Mouse (Mus musculus): ENCODE data around the gene Tbc1d9. TPM values are rescaled to one million over a fixed set of nuclear protein-coding genes. Genes with fewer than 3 reads are reported as not detected.

The Tbc1d9 gene
- polyA plus RNA-seq, 1 experiment from 2014 or later = 16.1 TPM

- H3K27ac ChIP-seq (replicated peaks) = no peak overlapping the region
- H3K27me3 ChIP-seq = no peaks in the 10 kb centered on the region
- no peak for ATAC-seq (replicated peaks)
- no peaks in the 10 kb centered on the region for H3K9me3 ChIP-seq
- H3K9ac ChIP-seq (replicated peaks) = no peak overlapping the region
- no peak overlapping the region for H3K4me2 ChIP-seq (replicated peaks)
- WGBS = 69% methylated on average over 6 of the region's 6 CpGs
- no peak overlapping the region for H3K4me3 ChIP-seq
- no peaks in the 10 kb centered on the region for H3K4me1 ChIP-seq
- peaks cover 9% of the 10 kb centered on the region for H3K36me3 ChIP-seq
These were observed 51.4 kb downstream of the Tbc1d9 start for GRCm38 (mm10) chr8:83216520-83216919.

GRCm38 (mm10) chr8:83217196-83217595 lies 52.0 kb downstream of the Tbc1d9 start:
- Histone ChIP-seq H3K27me3 (no peaks in the 10 kb centered on the region), H3K4me1 (no peaks in the 10 kb centered on the region), H3K4me2 (replicated peaks) (no peak overlapping the region), H3K4me3 (no peak overlapping the region), H3K9ac (replicated peaks) (no peak overlapping the region), H3K36me3 (peaks cover 9% of the 10 kb centered on the region), H3K9me3 (no peaks in the 10 kb centered on the region), H3K27ac (replicated peaks) (no peak overlapping the region)
- WGBS = 92% methylated on average over 9 of the region's 9 CpGs
- no peak for ATAC-seq (replicated peaks)

GRCm38 (mm10) chr8:83217891-83218290 lies 52.7 kb downstream of the Tbc1d9 start:
- no peaks in the 10 kb centered on the region for H3K27me3 ChIP-seq
- no peak overlapping the region for H3K9ac ChIP-seq (replicated peaks)
- no peak for ATAC-seq (replicated peaks)
- no peak overlapping the region for H3K27ac ChIP-seq (replicated peaks)
- H3K9me3 ChIP-seq = no peaks in the 10 kb centered on the region
- H3K4me2 ChIP-seq (replicated peaks) = no peak overlapping the region
- 94% methylated on average over 2 of the region's 2 CpGs for WGBS
- H3K36me3 ChIP-seq = peaks cover 7% of the 10 kb centered on the region
- H3K4me3 ChIP-seq = no peak overlapping the region
- H3K4me1 ChIP-seq = no peaks in the 10 kb centered on the region

GRCm38 (mm10) chr8:83219392-83219791 lies 54.2 kb downstream of the Tbc1d9 start:
- Histone ChIP-seq H3K4me2 (replicated peaks) (no peak overlapping the region), H3K9ac (replicated peaks) (no peak overlapping the region), H3K9me3 (no peaks in the 10 kb centered on the region), H3K4me1 (no peaks in the 10 kb centered on the region), H3K27me3 (no peaks in the 10 kb centered on the region), H3K36me3 (peaks cover 5% of the 10 kb centered on the region; the same call in 1 of the 2 replicates), H3K4me3 (no peak overlapping the region), H3K27ac (replicated peaks) (no peak overlapping the region)
- 81% methylated on average over 8 of the region's 8 CpGs for WGBS
- no peak for ATAC-seq (replicated peaks)

GRCm38 (mm10) chr8:83220746-83221145 lies 55.6 kb downstream of the Tbc1d9 start:
- Histone ChIP-seq H3K4me3 (no peak overlapping the region), H3K36me3 (peaks cover 5% of the 10 kb centered on the region; the same call in 1 of the 2 replicates), H3K4me2 (replicated peaks) (no peak overlapping the region), H3K9me3 (no peaks in the 10 kb centered on the region), H3K27ac (replicated peaks) (no peak overlapping the region), H3K4me1 (no peaks in the 10 kb centered on the region), H3K27me3 (no peaks in the 10 kb centered on the region), H3K9ac (replicated peaks) (no peak overlapping the region)
- ATAC-seq (replicated peaks) = peak; percentile 44; the same call in 1 of the 2 replicates
- WGBS = 44% methylated on average over 3 of the region's 3 CpGs

GRCm38 (mm10) chr8:83224754-83225416 lies 59.7 kb downstream of the Tbc1d9 start:
- Histone ChIP-seq H3K9me3 (no peaks in the 10 kb centered on the region), H3K9ac (replicated peaks) (no peak overlapping the region), H3K36me3 (no peaks in the 10 kb centered on the region), H3K4me2 (replicated peaks) (no peak overlapping the region), H3K27me3 (no peaks in the 10 kb centered on the region), H3K4me1 (no peaks in the 10 kb centered on the region), H3K4me3 (no peak overlapping the region), H3K27ac (replicated peaks) (no peak overlapping the region)
- 0 out of 2 replicates have a peak, but pooled peaks have one; percentile 29 for ATAC-seq (replicated peaks)
- 20% methylated on average over 5 of the region's 5 CpGs for WGBS

- no peaks in the 10 kb centered on the region for H3K9me3 ChIP-seq
- no peak overlapping the region for H3K9ac ChIP-seq (replicated peaks)
- no peaks in the 10 kb centered on the region for H3K27me3 ChIP-seq
- WGBS = 91% methylated on average over 2 of the region's 2 CpGs
- ATAC-seq (replicated peaks) = no peak
- no peak overlapping the region for H3K4me3 ChIP-seq
- H3K4me1 ChIP-seq = no peaks in the 10 kb centered on the region
- H3K27ac ChIP-seq (replicated peaks) = no peak overlapping the region
- H3K4me2 ChIP-seq (replicated peaks) = no peak overlapping the region
- H3K36me3 ChIP-seq = no peaks in the 10 kb centered on the region
These were observed 60.4 kb downstream of the Tbc1d9 start for GRCm38 (mm10) chr8:83225598-83225997.

GRCm38 (mm10) chr8:83227336-83227735 lies 62.2 kb downstream of the Tbc1d9 start:
- no peaks in the 10 kb centered on the region for H3K9me3 ChIP-seq
- H3K4me2 ChIP-seq (replicated peaks) = no peak overlapping the region
- 87% methylated on average over 5 of the region's 5 CpGs for WGBS
- no peaks in the 10 kb centered on the region for H3K36me3 ChIP-seq
- no peak for ATAC-seq (replicated peaks)
- no peak overlapping the region for H3K4me3 ChIP-seq
- no peaks in the 10 kb centered on the region for H3K27me3 ChIP-seq
- no peaks in the 10 kb centered on the region for H3K4me1 ChIP-seq
- H3K9ac ChIP-seq (replicated peaks) = no peak overlapping the region
- no peak overlapping the region for H3K27ac ChIP-seq (replicated peaks)

- H3K27ac ChIP-seq (replicated peaks) = no peak overlapping the region
- H3K9me3 ChIP-seq = no peaks in the 10 kb centered on the region
- H3K4me1 ChIP-seq = no peaks in the 10 kb centered on the region
- H3K4me2 ChIP-seq (replicated peaks) = no peak overlapping the region
- 85% methylated on average over 4 of the region's 4 CpGs for WGBS
- peaks cover 13% of the 10 kb centered on the region for H3K36me3 ChIP-seq
- H3K27me3 ChIP-seq = no peaks in the 10 kb centered on the region
- H3K4me3 ChIP-seq = no peak overlapping the region
- no peak overlapping the region for H3K9ac ChIP-seq (replicated peaks)
- ATAC-seq (replicated peaks) = no peak
These were observed 67.9 kb downstream of the Tbc1d9 start for GRCm38 (mm10) chr8:83233099-83233498.

GRCm38 (mm10) chr8:83239341-83239740 lies 74.2 kb downstream of the Tbc1d9 start:
- H3K4me2 ChIP-seq (replicated peaks) = no peak overlapping the region
- no peaks in the 10 kb centered on the region for H3K27me3 ChIP-seq
- peaks cover 21% of the 10 kb centered on the region for H3K36me3 ChIP-seq
- H3K4me1 ChIP-seq = no peaks in the 10 kb centered on the region
- H3K4me3 ChIP-seq = no peak overlapping the region
- no peaks in the 10 kb centered on the region for H3K9me3 ChIP-seq
- H3K9ac ChIP-seq (replicated peaks) = no peak overlapping the region
- no peak overlapping the region for H3K27ac ChIP-seq (replicated peaks)
- no peak for ATAC-seq (replicated peaks)

- ATAC-seq (replicated peaks) = no peak
- H3K4me2 ChIP-seq (replicated peaks) = no peak overlapping the region
- WGBS = 88% methylated on average over 7 of the region's 7 CpGs
- H3K27me3 ChIP-seq = no peaks in the 10 kb centered on the region
- no peaks in the 10 kb centered on the region for H3K9me3 ChIP-seq
- H3K4me3 ChIP-seq = no peak overlapping the region
- H3K36me3 ChIP-seq = peaks cover 21% of the 10 kb centered on the region
- H3K9ac ChIP-seq (replicated peaks) = no peak overlapping the region
- no peaks in the 10 kb centered on the region for H3K4me1 ChIP-seq
- no peak overlapping the region for H3K27ac ChIP-seq (replicated peaks)
These were observed 79.0 kb downstream of the Tbc1d9 start for GRCm38 (mm10) chr8:83244151-83244550.

- Histone ChIP-seq H3K36me3 (peaks cover 36% of the 10 kb centered on the region), H3K4me2 (replicated peaks) (no peak overlapping the region), H3K4me1 (no peaks in the 10 kb centered on the region), H3K4me3 (no peak overlapping the region), H3K9me3 (no peaks in the 10 kb centered on the region), H3K27ac (replicated peaks) (no peak overlapping the region), H3K27me3 (no peaks in the 10 kb centered on the region), H3K9ac (replicated peaks) (no peak overlapping the region)
- no peak for ATAC-seq (replicated peaks)
- WGBS = 87% methylated on average over 6 of the region's 6 CpGs
These were observed 85.7 kb downstream of the Tbc1d9 start for GRCm38 (mm10) chr8:83250858-83251257.

Data from forebrain, embryonic 15.5 days (tissue).